Mouse (Mus musculus): ENCODE data around the gene Vmn1r183. TPM values are rescaled to one million over a fixed set of nuclear protein-coding genes. Genes with fewer than 3 reads are reported as not detected.
"Not testable (repeated sequence)": the region's sequence is repeated elsewhere in the genome, so short reads cannot be mapped to it uniquely, and the experiment has no call there.

Vmn1r183 gene
- not detected in 2 replicates for polyA plus RNA-seq (2015; fragmentation: Nextera tagmentation; extraction: Ambion mirVana)

DNA sequence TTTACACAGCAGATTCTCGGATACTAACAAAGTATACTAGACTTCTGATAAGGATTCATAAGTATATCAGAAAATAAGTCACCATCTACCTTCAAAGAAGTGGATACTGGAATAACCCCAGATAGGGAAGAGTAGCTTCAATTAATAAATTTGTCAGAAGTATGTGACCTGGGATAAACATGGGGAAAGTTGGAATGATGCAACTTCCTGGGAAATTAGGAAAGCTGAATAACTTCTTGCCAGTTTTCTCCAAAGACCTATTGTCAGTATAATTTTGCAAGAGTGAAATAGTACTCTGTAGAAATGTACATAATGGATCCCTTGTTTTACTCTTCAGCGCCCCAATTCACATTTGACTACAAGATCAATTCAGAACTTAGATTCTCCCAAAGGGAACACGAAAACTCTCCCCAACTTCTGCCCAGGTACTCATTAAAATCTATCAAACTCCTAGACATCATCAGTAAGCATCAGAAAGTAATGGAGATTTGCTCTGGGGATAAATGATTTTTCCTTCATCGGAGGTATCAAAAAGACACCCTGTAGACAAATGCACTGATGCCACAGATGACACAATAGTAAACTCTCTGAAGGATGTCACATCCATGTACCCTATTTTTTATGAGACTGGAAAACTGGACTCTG, at the start of gene Vmn1r183:
Vmn1r183 (plus strand) TSS at position 595 of the 645 bp plus-strand sequence.
- ATAC-seq, result no peak
- no peak within 1 kb of the TSS for H3K4me2 ChIP-seq
- H3K4me1 ChIP-seq, result no peaks in the 10 kb centered on the region

DNA sequence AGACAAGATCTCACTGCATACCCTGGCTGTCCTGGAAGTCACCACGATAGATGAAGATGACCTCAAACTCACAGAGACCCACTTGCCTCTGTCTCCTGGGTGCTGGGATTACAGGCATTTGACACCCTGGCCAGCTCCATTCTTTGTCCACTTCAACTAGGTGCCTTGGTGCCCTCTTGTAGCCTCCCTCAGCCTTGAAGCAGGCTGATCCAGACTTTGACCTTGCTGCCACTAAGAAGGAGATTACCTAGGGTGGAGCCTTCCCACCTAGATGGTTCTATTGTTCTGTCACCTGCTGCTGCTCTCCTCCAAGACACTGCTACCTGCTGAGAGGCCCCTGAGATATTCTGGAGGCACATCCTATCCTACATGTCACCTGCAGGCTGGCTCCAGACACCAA, 21.4 kb downstream of the Vmn1r183 start:
- not testable (repeated sequence) for H3K9ac ChIP-seq; H3K9me3 ChIP-seq (replicated peaks); H3K4me3 ChIP-seq; H3K4me1 ChIP-seq; ATAC-seq; H3K4me2 ChIP-seq; H3K36me3 ChIP-seq (ENCODE audit: poor library complexity, severe bottlenecking); H3K27ac ChIP-seq; H3K27me3 ChIP-seq
- 45% methylated on average over 1 of the region's 1 CpGs for WGBS

More for the DNA sequence above, at the start of gene Vmn1r183:
- H3K9me3 ChIP-seq (replicated peaks), result no peaks in the 10 kb centered on the region
- no peak within 1 kb of the TSS for H3K9ac ChIP-seq
- no peak within 1 kb of the TSS for H3K27ac ChIP-seq
- no peaks in the 10 kb centered on the region for H3K36me3 ChIP-seq (ENCODE audit: poor library complexity, severe bottlenecking)
- H3K27me3 ChIP-seq, result no peaks in the 10 kb centered on the region
- no peak within 1 kb of the TSS for H3K4me3 ChIP-seq
- 79% methylated on average over 4 of the region's 4 CpGs for WGBS

DNA sequence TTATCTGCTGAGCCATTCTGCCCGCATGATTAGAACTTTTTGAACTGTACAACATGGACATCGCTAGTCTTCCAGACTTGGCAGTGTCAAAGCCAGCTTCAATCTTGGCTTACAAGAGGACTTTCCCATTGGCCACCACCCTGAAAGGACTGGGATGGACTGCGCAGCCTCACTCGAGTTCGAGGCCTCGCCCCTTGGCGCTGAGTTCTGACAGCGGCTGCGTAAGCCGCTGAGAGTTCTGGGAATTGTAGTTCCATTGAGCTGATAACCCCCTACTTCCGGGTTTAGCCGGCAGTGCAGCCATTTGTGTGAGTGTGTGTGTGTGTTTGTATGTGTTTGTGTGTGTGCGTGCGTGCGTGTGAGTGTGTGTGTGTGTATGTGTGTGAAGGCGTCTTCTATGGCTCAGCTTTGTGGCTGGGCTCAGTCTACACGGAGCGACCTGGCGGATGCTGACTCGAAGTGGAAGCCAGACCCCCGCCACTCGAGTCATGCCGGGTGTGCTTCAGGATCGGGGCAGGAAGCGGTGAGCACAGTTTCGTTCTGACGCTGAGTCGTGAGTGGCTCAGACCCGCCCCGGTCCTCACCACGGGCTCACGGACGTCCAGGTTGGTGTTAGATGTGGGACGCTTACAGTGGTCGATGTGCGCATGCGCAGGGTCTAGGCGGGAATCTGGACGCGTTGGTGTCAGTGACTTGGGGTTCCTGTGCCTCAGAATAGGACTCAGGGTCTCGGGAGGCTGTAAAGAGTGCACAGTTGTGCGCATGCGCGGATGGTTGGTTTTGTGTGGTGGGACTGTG, 28.8 kb downstream of the Vmn1r183 start, which contains the start of gene Zfp180:
Zfp180 (plus strand) TSS at position 291 of the 798 bp plus-strand sequence.
- peaks cover 34% of the 10 kb centered on the region for H3K36me3 ChIP-seq (ENCODE audit: poor library complexity, severe bottlenecking)
- H3K27ac ChIP-seq, result peak within 1 kb of the TSS; percentile 74
- peak within 1 kb of the TSS; percentile 68 for H3K9ac ChIP-seq
- peak within 1 kb of the TSS; percentile 60 for H3K4me3 ChIP-seq
- no peaks in the 10 kb centered on the region for H3K27me3 ChIP-seq
- ATAC-seq, result peak; percentile 98
- H3K4me1 ChIP-seq, result peaks cover 19% of the 10 kb centered on the region
- peak within 1 kb of the TSS; percentile 88 for H3K4me2 ChIP-seq
- peaks cover 11% of the 10 kb centered on the region for H3K9me3 ChIP-seq (replicated peaks)
- 11% methylated on average over 44 of the region's 44 CpGs for WGBS

DNA sequence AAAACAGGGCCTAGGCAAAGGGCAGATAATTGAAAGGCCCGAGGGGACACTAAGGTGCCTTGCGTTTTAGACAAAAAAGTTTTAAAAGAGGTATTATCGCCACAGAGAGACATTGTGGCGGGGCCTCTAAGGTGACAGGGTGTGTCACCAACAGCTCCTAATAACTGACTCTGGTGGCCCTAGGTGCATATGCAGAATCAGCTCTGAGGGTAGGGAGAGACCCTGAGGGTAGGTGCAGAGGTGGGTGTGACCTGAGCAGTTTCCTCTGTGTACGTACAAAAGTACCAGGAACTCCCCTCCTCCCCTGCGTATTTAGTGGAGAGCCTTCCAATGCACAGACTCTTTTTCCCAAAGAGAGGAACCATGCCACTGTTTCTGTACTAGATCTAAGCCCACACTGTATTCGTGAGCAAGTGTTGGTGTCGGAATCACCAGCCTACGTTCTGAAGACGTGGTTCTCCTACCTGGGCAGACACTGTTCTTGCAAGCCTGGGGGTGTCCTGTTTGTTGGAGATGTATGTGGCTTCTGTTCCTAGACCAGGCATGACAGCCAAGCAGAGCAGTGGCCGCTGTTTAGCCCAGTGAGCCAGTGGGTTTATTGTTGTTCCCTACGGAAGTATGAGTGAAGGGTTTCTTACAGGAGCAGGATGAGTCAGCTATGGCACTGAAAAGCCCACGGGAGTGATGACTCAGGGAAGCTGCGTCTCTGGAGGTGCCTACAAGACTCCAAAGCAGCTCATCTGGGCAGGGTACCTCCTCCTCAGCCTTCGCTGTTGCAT, 29.6 kb downstream of the Vmn1r183 start:
- H3K9ac ChIP-seq, result peak overlapping the region; percentile 68
- peak overlapping the region; percentile 74; the same call in 1 of the 2 replicates for H3K27ac ChIP-seq
- H3K4me3 ChIP-seq, result peak overlapping the region; percentile 60
- 56% methylated on average over 15 of the region's 15 CpGs for WGBS
- H3K4me2 ChIP-seq, result peak overlapping the region; percentile 88
- peaks cover 42% of the 10 kb centered on the region for H3K36me3 ChIP-seq (ENCODE audit: poor library complexity, severe bottlenecking)
- no peaks in the 10 kb centered on the region for H3K27me3 ChIP-seq
- H3K4me1 ChIP-seq, result peaks cover 19% of the 10 kb centered on the region
- peak; percentile 31 for ATAC-seq
- H3K9me3 ChIP-seq (replicated peaks), result peaks cover 20% of the 10 kb centered on the region

DNA sequence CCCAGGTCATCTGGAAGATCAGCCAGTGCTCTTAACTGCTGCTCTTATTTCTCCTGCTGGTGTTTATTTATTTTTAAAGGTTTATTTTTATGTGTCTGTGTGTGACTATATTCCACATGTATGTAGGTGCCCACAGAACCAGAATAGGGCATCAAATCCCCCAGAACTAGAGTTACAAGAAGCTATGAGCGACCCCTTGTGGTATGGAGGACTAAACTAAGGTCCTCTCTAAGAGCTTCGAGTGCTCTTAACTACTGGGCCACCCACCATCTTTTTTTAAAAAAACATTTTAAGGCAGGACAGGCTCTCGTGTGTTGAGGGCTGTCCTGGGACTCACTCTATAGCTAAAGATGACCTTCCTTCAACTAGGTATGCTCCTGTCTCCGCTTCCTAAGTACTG, 33.8 kb downstream of the Vmn1r183 start:
- ATAC-seq, result no peak
- Histone ChIP-seq H3K9ac (no peak overlapping the region), H3K4me2 (no peak overlapping the region), H3K4me1 (peaks cover 16% of the 10 kb centered on the region), H3K4me3 (no peak overlapping the region), H3K27ac (no peak overlapping the region), H3K9me3 (replicated peaks) (peaks cover 29% of the 10 kb centered on the region), H3K27me3 (no peaks in the 10 kb centered on the region), H3K36me3 (ENCODE audit: poor library complexity, severe bottlenecking) (peaks cover 60% of the 10 kb centered on the region)
- WGBS, result 98% methylated on average over 4 of the region's 4 CpGs

DNA sequence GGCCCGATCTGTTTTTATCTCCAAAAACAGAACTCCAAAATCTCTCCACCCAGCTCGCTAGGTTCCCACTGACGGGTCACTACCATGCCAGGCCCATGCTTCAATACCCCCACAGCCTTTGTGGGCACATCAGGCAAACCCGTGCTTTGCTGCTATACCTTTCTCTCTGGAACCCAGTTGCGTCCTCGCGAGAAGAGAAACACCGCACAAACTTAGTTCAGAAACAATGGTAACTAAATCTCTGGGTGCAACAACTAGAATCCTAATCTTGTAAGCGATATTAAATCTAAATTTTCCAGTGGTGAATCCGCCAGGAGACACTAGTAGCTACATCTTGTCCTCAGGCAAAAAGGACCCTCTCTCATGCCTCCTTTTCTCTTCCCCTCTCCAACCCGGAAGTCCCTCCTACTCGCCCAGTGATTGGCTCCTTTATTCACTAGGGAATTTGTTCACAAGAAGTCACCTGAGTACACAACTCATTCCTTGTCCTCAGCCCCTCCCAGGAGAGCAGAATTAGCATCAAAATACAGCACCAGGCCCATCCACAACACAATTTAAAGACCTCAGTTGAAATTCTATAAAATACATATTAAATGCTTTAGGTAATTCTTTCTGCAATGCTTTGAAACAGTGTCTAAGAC, 34.6 kb downstream of the Vmn1r183 start:
- no peaks in the 10 kb centered on the region for H3K27me3 ChIP-seq
- peaks cover 13% of the 10 kb centered on the region for H3K4me1 ChIP-seq
- H3K27ac ChIP-seq, result no peak overlapping the region
- no peak overlapping the region for H3K9ac ChIP-seq
- no peak overlapping the region for H3K4me3 ChIP-seq
- H3K36me3 ChIP-seq (ENCODE audit: poor library complexity, severe bottlenecking), result peaks cover 62% of the 10 kb centered on the region
- no peak overlapping the region for H3K4me2 ChIP-seq
- no peak for ATAC-seq
- H3K9me3 ChIP-seq (replicated peaks), result peaks cover 33% of the 10 kb centered on the region
- WGBS, result 97% methylated on average over 12 of the region's 12 CpGs

DNA sequence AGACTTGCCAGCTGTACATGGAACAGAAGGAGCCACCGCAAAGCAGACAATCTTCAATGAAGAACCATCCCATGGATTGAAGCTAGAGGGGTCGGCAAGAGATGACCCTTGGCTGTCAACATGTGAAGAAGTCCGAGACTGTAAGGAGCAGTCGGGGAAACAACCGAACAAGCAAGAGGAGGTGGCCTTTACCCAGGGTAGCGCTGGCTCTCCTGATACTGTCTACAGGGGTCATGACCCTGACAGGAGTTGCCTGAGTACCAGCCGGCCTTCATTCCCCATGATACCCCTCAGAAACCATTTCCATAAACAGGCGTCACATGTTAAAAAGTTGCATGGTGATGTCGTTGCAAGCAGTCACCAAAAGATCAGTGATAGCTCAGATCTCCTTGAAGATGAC, 51.3 kb downstream of the Vmn1r183 start:
- no peak for ATAC-seq
- no peak overlapping the region for H3K9ac ChIP-seq
- no peak overlapping the region for H3K4me3 ChIP-seq
- WGBS, result 98% methylated on average over 9 of the region's 9 CpGs
- H3K36me3 ChIP-seq (ENCODE audit: poor library complexity, severe bottlenecking), result peaks cover 100% of the 10 kb centered on the region
- no peak overlapping the region for H3K4me2 ChIP-seq
- H3K27ac ChIP-seq, result no peak overlapping the region
- H3K4me1 ChIP-seq, result no peaks in the 10 kb centered on the region
- peaks cover 91% of the 10 kb centered on the region for H3K9me3 ChIP-seq (replicated peaks)
- H3K27me3 ChIP-seq, result no peaks in the 10 kb centered on the region

DNA sequence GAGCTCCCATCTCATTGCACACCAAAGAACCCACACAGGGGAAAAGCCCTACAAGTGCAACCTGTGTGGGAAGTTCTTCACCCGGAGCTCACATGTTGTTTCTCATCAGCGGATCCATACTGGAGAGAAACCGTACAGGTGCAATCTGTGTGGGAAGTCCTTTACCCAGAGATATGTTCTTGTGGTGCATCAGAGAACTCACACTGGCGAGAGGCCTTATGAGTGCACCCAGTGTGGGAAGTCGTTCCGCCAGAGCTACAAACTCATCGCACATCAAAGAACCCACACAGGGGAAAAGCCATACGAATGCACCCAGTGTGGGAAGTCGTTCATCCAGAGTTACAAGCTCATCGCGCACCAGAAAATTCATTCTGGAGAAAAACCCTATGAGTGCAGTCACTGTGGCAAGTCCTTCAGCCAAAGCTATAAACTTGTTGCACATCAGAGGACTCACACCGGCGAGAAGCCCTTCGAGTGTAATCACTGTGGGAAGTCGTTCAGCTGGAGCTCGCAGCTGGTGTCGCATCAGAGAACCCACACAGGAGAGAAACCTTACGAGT, 52.2 kb downstream of the Vmn1r183 start:
- Histone ChIP-seq H3K27ac (no peak overlapping the region), H3K27me3 (no peaks in the 10 kb centered on the region), H3K9me3 (replicated peaks) (peaks cover 92% of the 10 kb centered on the region), H3K4me1 (no peaks in the 10 kb centered on the region), H3K4me2 (no peak overlapping the region), H3K9ac (no peak overlapping the region), H3K4me3 (no peak overlapping the region), H3K36me3 (ENCODE audit: poor library complexity, severe bottlenecking) (peaks cover 98% of the 10 kb centered on the region)
- 95% methylated on average over 18 of the region's 18 CpGs for WGBS
- no peak for ATAC-seq

DNA sequence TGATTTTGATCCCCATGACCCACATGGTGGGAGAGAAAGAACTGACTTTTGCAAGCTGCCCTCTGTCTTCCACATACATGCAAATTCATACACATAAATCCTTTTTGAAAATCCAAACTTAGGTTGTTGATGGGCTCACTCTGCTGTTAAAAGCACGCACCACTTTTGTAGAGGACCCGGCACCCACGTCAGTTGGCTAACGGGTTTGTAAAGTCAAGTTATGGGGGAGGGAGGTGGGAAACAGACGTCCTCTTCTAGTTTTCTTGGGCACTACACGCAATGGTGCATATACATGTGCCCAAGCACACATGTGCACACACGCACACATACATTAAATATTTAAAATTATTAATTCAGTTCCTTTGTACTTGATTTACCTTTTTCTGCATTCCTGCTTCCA, 57.8 kb downstream of the Vmn1r183 start:
- Histone ChIP-seq H3K9ac (no peak overlapping the region), H3K9me3 (replicated peaks) (peaks cover 42% of the 10 kb centered on the region)
- WGBS, result 95% methylated on average over 7 of the region's 7 CpGs

DNA sequence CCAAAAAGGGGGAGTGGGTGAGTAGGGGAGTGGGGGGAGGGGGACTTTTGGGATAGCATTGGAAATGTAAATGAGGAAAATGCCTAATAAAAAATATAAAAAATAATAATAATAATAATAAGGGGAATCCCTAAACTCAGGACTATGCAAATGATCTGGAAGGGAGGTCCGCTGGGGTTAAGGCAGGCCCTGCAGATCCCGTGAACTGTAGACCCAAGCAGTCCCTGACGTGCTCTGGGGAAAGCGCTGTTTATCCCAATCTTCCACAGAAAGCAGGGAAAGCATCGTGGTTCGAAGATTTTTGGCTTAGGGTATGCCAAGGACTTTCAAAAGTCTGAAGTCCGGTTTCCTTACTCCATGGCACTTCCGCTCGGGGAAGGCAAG, 58.7 kb downstream of the Vmn1r183 start:
- Histone ChIP-seq H3K27ac (no peak overlapping the region), H3K9me3 (replicated peaks) (peaks cover 32% of the 10 kb centered on the region), H3K4me3 (peak overlapping the region; percentile 71), H3K4me2 (peak overlapping the region; percentile 79), H3K27me3 (no peaks in the 10 kb centered on the region), H3K36me3 (ENCODE audit: poor library complexity, severe bottlenecking) (peaks cover 33% of the 10 kb centered on the region), H3K4me1 (peaks cover 9% of the 10 kb centered on the region), H3K9ac (peak overlapping the region; percentile 56; the same call in 1 of the 2 replicates)
- WGBS, result 5% methylated on average over 9 of the region's 9 CpGs
- ATAC-seq, result peak; percentile 81

More for the DNA sequence above, 57.8 kb downstream of the Vmn1r183 start:
- Histone ChIP-seq H3K4me2 (no peak overlapping the region), H3K4me3 (no peak overlapping the region), H3K27ac (no peak overlapping the region), H3K27me3 (no peaks in the 10 kb centered on the region), H3K36me3 (ENCODE audit: poor library complexity, severe bottlenecking) (peaks cover 42% of the 10 kb centered on the region), H3K4me1 (peaks cover 9% of the 10 kb centered on the region)
- no peak for ATAC-seq

DNA sequence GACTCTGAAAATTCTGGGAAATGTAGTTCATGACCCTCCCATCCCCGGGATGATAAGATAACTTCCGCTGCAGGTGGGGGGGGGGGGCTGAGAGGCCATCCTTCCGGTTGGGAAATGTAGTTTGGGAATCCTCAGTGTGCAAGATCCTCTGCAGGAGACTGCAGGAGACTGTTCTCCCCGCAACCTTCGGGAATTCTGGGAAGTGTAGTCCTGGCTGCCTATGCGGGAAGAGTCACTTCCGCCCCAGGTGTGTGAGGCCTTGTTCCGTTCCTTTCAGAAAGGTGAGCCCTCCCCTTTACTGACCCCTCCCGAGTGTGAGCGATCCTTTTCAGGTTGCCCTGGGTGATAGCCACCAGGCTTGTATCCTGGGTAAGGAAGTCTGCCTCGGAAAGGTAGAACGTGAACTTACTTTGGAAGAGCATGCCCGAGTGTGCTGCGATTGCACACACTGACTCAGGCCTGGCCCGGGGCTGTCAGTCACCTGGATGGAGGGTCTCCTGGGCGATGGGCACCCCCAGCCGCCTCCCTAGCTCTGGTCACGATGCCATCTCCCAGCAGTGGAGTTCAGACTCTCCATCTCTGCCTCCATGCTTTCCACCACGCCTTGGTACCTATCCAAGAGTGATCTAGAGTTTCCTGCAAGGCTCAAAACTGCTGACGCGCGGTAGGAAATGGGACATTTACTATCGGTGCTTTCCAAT, 59.3 kb downstream of the Vmn1r183 start, which contains the start of gene Zfp112:
Zfp112 (plus strand) TSS at position 159 of the 701 bp plus-strand sequence.
- ATAC-seq, result peak; percentile 97
- H3K27me3 ChIP-seq, result no peaks in the 10 kb centered on the region
- H3K27ac ChIP-seq, result peak within 1 kb of the TSS; percentile 37
- peaks cover 28% of the 10 kb centered on the region for H3K36me3 ChIP-seq (ENCODE audit: poor library complexity, severe bottlenecking)
- peak within 1 kb of the TSS; percentile 79 for H3K4me2 ChIP-seq
- peaks cover 9% of the 10 kb centered on the region for H3K4me1 ChIP-seq
- peak within 1 kb of the TSS; percentile 79 for H3K9ac ChIP-seq
- H3K4me3 ChIP-seq, result peak within 1 kb of the TSS; percentile 71
- 1% methylated on average over 23 of the region's 23 CpGs for WGBS
- H3K9me3 ChIP-seq (replicated peaks), result peaks cover 27% of the 10 kb centered on the region

Measured in forebrain, embryonic 13.5 days (tissue).